Mouse (Mus musculus): ENCODE results near the gene Cysltr1.

Cysltr1 gene

GRCm38 (mm10) chrX:106603386-106603785, at the start of gene Cysltr1:
Gene Cysltr1, minus strand, starts transcription at chrX:106603679.
- no peak for ATAC-seq (ENCODE audit: low TSS enrichment)

GRCm38 (mm10) chrX:106634799-106635541, 31.5 kb upstream of the Cysltr1 start:
- no peak for ATAC-seq (ENCODE audit: low TSS enrichment)

GRCm38 (mm10) chrX:106633543-106633942, 30.1 kb upstream of the Cysltr1 start:
- no peak for ATAC-seq (ENCODE audit: low TSS enrichment)

GRCm38 (mm10) chrX:106628514-106628913, 25.0 kb upstream of the Cysltr1 start:
- no peak for ATAC-seq (ENCODE audit: low TSS enrichment)

GRCm38 (mm10) chrX:106623667-106624066, 20.2 kb upstream of the Cysltr1 start:
- no peak for ATAC-seq (ENCODE audit: low TSS enrichment)

- ATAC-seq (ENCODE audit: low TSS enrichment), result no peak
These were observed 19.0 kb upstream of the Cysltr1 start for GRCm38 (mm10) chrX:106622512-106622911.

GRCm38 (mm10) chrX:106602574-106603258, 763 bp downstream of the Cysltr1 start:
- ATAC-seq (ENCODE audit: low TSS enrichment), result no peak

- no peak for ATAC-seq (ENCODE audit: low TSS enrichment)
These were observed 7.6 kb downstream of the Cysltr1 start for GRCm38 (mm10) chrX:106595904-106596303.

- ATAC-seq (ENCODE audit: low TSS enrichment), result no peak
These were observed 9.6 kb downstream of the Cysltr1 start for GRCm38 (mm10) chrX:106593914-106594313.

GRCm38 (mm10) chrX:106582886-106583285, 20.6 kb downstream of the Cysltr1 start, which contains the start of gene Gm5127:
Gene Gm5127, plus strand, starts transcription at chrX:106583186.
- ATAC-seq (ENCODE audit: low TSS enrichment), result no peak

GRCm38 (mm10) chrX:106582197-106582596, 21.3 kb downstream of the Cysltr1 start:
- ATAC-seq (ENCODE audit: low TSS enrichment), result no peak

GRCm38 (mm10) chrX:106580410-106580809, 23.1 kb downstream of the Cysltr1 start:
- ATAC-seq (ENCODE audit: low TSS enrichment), result no peak

GRCm38 (mm10) chrX:106578966-106579365, 24.5 kb downstream of the Cysltr1 start:
- no peak for ATAC-seq (ENCODE audit: low TSS enrichment)

GRCm38 (mm10) chrX:106555457-106555856, 48.0 kb downstream of the Cysltr1 start:
- no peak for ATAC-seq (ENCODE audit: low TSS enrichment)

- no peak for ATAC-seq (ENCODE audit: low TSS enrichment)
These were observed 67.1 kb downstream of the Cysltr1 start for GRCm38 (mm10) chrX:106536359-106536758.
